Mouse (Mus musculus) v-Abl transformed pro-B cells (cell line): ENCODE data around the gene Cradd.

Source experiments
- in situ Hi-C, 2 experiments: fragments of 400-800 bp; cut with MboI; formaldehyde crosslinking; loops; one replicate each; pipeline ENCODE4 v1.15.1; 2025; ENCODE audit not compliant: unreplicated experiment in 2 of 2

The Cradd gene

GRCm38 (mm10) chr10:95309412-95310322 is 14.3 kb downstream of the Cradd start:
- in situ Hi-C loops: loop anchor here in 1 of 2 experiments (5.0 kb wide), 1 partner anchor 108 kb away; the partner anchor contains the start of gene Socs2

GRCm38 (mm10) chr10:95308991-95309390 is 14.9 kb downstream of the Cradd start:
- in situ Hi-C loops: no loop called here

DNA sequence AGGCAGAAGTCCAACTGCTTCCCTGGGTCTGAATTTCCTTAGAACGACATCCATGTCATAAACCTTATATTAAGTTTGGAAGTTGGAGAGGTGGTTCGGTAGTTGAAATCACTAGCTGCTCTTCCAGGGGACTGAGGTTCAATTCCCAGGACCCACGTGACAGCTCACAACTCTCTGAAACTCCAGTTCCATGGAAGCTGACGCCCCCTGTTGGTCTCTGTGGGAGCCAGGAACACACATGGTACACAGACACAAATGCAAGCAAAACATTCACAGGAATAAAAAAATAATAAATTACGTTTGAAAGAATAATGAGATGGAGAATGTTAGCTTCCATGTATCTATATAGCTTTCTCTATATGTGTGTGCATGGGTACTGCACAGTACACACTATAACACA is 16.0 kb downstream of the Cradd start:
- in situ Hi-C loops: no loop called here

DNA sequence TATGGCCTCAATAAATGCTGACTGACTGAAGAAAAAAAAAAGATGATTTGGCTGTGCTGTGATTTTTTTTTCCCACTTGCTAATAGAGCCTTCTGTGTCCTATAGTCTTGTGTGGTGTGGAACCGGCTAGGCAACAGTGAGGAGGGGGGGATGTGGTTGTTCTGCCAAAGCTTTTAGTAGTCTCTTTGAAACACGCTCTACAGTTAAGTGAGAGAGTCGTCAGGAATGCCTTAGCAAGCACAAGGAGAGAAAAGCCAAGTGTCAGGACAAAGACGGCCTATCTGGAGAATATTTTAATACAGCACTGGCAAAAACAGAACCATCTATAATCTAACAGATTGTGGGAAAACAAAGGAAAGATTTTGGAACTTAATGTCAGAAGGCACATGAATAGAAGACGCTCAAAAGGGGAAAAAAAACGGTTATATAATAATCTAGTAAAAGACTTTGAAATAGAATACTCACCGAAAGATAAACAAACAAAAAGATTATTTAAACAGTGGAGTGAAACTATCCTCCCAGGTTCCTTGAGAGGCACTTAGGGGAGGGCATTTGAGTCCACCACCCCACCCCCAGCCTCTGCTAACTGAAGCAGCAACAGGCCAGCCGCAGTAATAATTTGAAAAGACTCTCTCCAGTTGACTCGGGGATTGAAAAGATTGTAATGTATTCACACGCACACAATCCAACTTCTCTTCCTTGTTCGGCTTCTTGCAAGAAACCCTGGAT is 16.9 kb downstream of the Cradd start:
- in situ Hi-C loops: no loop called here

DNA sequence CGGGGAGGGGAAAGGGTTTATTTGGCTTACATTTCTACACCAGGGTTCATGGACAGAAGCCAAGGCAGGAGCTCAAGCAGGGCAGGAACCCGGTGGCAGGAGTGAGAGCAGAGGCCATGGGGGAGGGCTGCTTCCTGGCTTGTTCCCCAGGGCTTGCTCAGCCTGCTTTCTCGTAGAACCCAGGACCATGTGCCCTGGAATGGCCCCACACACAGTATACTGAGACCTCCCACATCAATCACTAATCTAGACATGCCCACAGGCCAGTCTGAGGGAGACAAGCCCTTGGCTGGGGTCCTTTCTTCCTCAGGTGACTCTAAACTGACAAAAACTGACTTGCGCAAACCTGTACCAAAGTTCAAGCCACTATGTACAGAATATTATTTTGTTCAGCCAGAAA is 19.7 kb downstream of the Cradd start:
- in situ Hi-C loops: no loop called here

- in situ Hi-C loops: no loop called here
These were observed 21.4 kb downstream of the Cradd start for GRCm38 (mm10) chr10:95302211-95303163.

- in situ Hi-C loops: no loop called here
These were observed 23.6 kb downstream of the Cradd start for GRCm38 (mm10) chr10:95300178-95300793.

DNA sequence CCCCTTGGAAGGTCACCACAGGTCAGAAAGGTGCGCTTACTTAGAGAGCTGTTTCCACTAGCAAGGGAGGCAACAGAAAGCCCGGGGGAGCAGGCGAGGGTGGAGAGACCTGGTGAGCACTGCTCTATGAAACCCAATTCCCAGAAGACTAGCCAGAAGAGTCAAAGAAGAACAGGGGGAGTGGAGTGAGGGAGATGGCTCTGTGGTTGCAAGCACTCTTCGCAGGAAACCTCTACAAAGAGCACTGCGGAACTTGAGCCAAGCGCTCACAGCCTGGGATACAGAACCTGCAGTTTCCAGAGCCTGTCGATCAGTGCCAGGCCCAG is 24.2 kb downstream of the Cradd start:
- in situ Hi-C loops: loop anchor here (5.0 kb wide), 4 partner anchors 37 to 118 kb away; partner anchors contain the start of gene Socs2 (in 1 of the 2)

GRCm38 (mm10) chr10:95299010-95299807 is 24.7 kb downstream of the Cradd start:
- in situ Hi-C loops: loop anchor here (5.0 kb wide), 4 partner anchors 37 to 118 kb away; partner anchors contain the start of gene Socs2 (in 1 of the 2)

- in situ Hi-C loops: loop anchor here (5.0 kb wide), 4 partner anchors 36 to 119 kb away; partner anchors contain the start of gene Socs2 (in 1 of the 2)
These were observed 25.4 kb downstream of the Cradd start for GRCm38 (mm10) chr10:95298504-95298903.

DNA sequence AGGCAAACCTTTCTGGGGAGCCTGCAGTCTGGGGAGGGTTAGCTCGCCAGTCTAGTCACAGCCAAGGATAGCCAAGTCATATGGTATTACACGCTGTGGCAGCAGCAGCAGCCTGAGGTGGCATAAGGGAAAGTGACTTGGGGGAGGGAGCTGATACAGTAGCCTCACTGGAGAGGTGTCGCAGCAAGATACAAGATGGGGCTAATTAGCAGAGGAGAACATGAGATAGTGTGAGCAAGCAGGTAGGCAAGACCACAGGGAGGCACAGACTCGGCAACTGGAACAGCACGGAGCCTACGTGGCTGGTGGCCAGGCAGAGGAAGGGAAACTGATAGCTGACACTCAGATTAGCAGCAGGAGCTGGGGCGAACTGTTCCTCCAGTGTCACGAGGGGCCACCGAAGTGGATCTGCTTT is 26.2 kb downstream of the Cradd start:
- in situ Hi-C loops: loop anchor here (5.0 kb wide), 4 partner anchors 35 to 120 kb away; partner anchors contain the start of gene Socs2 (in 1 of the 2)

GRCm38 (mm10) chr10:95297024-95297423 is 26.9 kb downstream of the Cradd start:
- in situ Hi-C loops: loop anchor here (5.0 kb wide), 4 partner anchors 35 to 120 kb away; partner anchors contain the start of gene Socs2 (in 1 of the 2)

DNA sequence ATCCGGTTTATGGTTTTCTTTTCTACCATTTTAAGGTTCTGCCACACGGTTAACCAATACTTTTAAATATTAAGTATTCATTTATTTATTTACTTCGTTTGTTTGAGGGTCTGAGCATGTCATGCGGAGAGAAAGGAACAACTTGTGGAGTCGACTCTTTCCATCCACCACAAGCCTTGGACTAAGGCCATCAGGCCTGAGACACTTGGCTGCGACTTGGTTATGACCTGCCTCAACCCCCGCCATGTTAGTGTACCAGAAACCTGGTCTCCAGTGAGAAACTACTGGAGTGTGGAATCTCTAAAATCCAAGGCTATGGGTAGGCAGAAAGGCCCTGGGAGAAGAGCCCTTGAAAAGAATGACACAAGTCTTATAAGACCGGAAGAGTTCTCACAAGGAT is 30.7 kb downstream of the Cradd start:
- in situ Hi-C loops: no loop called here

DNA sequence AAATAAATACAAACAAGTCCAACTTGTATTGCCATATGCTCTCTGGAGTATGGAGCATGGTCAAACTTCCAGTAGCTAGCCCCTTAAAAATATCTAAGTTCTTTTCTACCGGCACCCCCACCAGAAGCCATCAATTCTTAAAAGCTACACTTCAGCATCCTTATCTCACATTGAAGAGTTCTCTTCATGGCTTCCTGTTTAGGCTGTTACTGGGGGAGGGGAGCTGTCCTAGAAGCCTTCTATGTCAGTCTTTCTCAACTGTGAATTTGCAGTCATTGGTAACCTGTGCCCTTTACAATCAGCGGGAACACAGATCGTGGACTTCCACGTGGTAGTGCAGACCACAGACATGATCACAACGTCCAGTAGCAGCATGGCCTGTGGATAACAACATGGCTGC is 31.7 kb downstream of the Cradd start:
- in situ Hi-C loops: no loop called here

GRCm38 (mm10) chr10:95291133-95291876 is 32.6 kb downstream of the Cradd start:
- in situ Hi-C loops: no loop called here

GRCm38 (mm10) chr10:95289819-95290218 is 34.1 kb downstream of the Cradd start:
- in situ Hi-C loops: no loop called here

DNA sequence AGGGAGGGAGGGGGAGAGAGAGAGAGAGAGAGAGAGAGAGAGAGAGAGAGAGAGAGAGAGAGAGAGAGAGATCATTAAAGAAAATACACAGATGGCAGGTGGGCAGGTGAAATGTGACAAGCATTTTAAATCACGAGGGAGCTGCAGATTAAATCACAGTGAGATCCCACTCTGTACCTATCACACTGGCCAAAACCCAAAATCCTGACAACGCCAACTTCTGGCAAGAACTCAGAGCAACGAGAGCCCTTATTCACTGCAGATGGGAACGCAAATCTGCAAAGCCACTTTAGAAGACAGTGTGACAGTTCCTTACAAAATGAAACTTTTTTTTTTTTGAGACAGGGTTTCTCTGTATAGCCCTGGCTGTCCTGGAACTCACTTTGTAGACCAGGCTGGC is 35.7 kb downstream of the Cradd start:
- in situ Hi-C loops: no loop called here

DNA sequence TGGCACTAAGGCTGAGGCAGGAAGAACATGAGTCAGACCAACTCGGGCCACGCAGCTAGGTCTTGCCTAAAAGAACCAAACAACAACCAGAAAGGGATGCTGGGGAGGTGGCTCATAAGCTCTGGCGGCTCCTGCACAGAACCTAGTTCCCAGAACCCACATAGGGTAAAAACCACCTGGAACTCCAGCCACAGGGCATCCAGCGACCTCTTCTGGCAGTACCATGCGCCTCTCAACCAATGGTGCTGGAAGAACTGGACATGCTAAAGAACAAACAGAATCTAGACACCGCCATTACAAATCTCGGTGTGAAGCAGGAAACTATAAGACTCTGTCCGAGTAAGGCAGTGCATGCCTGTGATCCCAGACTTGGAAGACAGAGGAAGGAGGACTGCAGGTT is 36.6 kb downstream of the Cradd start:
- in situ Hi-C loops: no loop called here
